Mouse (Mus musculus) c-Kit-positive CD71-positive TER-119-negative erythroid progenitor cells, embryonic 14.5 days (primary cell): Measurements from ENCODE around the gene Fat1.

Experiments
- DNase-seq: peaks from one replicate; pipeline ENCODE4 v3.0.0-alpha.2; 2013; ENCODE audit warnings: low read depth

Fat1 gene

DNA sequence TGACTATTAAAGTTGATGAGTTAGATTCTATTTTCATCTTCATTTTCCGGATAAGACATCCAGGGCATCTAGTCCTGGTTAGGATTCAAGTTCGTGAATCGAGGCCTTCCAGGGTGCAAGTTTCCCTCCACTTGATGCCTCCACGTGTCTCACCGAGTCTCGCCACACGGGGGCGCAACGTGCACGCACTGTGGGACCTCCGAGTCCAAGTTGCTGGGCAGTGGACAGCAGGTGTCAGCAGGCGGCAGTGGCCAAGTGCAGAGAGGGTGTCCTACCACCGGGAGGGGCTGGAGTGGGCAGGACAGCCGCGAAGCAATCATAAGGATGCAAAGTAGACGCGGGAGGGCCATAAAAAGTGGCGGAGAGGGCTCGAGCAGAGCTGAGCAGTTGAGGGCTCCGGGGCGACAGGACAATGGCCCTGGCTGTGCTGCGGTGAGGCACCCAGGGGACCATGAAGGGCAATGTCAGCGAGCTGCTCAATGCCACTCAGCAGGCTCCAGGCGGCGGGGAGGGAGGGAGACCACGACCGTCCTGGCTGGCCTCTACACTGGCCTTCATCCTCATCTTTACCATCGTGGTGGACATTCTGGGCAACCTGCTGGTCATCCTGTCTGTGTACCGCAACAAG, 133.6 kb downstream of the Fat1 start, which contains the start of gene Mtnr1a:
Gene Mtnr1a, plus strand, starts transcription at position 379 of the 628 bp plus-strand sequence.
- peak; percentile 11 for DNase-seq

DNA sequence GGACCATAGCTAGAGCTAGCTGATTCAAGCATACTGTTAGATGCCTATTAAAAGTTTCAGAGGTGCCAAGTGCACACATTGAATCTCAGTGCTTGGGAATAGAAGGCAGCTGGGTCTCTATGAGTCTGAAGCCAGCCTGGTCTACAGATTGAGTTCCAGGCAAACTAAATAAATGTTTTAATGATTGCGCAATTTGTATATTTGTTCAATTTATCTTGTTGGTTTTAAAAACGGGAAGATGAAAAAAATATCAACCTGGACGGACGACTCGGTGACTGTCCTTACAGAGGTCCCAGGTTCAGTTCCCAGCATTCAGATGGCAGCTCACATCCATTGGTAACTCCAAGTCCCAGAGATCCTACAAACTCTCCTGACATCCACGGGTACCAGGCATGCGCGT, 135.7 kb downstream of the Fat1 start:
- DNase-seq: no peak

DNA sequence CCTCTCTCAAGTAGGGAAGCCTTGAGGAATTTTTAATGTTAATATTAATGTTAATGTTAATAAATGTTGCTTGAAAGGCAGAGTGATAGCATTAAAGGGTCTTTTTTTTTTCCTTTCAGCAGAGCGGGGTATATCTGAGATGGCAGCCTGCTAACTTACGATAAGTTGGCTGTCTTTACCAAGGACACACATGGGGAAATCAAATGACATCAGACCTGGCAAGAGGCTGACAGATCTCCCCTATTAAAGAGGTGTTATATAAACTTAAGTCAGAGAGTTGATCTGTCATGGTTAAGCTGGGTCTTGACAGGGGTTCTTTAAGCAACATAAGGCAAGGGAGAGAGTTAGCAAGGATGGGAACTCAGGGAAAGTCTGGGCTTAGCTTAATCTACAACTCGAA, 145.6 kb downstream of the Fat1 start:
- no peak for DNase-seq

GRCm38 (mm10) chr8:45093599-45093998, 158.4 kb downstream of the Fat1 start:
- DNase-seq: no peak
